Mouse (Mus musculus) kidney, adult 18-20 months (tissue): ENCODE results near the gene Ptpn23.
"Not testable (repeated sequence)": the region's sequence is repeated elsewhere in the genome, so short reads cannot be mapped to it uniquely, and the experiment has no call there.

Experiments
- DNase-seq: peaks from one replicate; pipeline ENCODE4 v3.0.0; 2021

Ptpn23 gene

GRCm38 (mm10) chr9:110408099-110408773 is at the start of gene Ptpn23:
TSS of gene Ptpn23 (minus strand) at chr9:110408213.
- DNase-seq = peak; percentile 95

- no peak for DNase-seq
Observed at GRCm38 (mm10) chr9:110452523-110452922, 44.5 kb upstream of the Ptpn23 start.

GRCm38 (mm10) chr9:110448857-110449617 is 41.0 kb upstream of the Ptpn23 start:
- DNase-seq = peak; percentile 67

DNA sequence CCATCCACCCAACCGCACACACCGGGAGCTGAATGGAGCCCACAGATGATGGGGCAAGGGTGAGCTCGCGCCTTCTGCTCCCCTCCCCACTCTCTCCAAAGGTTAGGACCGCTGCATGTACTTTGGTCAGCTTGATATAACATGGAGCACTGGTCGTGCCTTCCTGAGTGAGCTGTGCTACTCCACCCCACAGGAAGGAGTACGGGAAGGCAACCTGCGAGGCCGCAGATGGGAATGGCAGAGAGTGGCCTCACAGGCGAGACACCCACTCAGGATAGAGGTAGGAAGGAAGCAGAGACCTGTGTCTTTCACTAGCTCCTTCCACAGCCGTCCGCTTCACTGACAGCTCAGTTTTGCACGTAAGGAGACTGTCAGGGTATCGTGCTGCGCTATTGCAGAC is 40.3 kb upstream of the Ptpn23 start:
- DNase-seq = no peak

DNA sequence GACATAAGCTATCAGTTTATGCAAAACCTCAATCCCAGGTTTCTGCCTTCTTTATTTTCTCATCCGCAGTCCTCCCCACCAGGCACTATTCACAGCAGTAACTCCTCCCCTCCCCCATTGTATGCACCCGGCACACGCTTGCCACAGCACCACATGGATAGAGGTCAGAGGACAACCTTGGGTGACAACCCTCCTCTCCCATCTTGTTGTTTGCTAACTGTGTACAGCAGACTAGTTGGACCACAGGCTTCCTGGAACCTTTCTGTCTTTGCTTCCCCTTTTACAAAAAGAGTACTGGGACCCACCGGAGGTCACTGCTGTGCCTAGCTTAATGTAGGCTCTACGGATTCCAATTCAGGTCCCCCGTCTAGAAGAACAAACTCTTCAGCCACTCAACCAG is 32.5 kb upstream of the Ptpn23 start:
- no peak for DNase-seq

- no peak for DNase-seq
Observed at GRCm38 (mm10) chr9:110440049-110440448, 32.0 kb upstream of the Ptpn23 start.

DNA sequence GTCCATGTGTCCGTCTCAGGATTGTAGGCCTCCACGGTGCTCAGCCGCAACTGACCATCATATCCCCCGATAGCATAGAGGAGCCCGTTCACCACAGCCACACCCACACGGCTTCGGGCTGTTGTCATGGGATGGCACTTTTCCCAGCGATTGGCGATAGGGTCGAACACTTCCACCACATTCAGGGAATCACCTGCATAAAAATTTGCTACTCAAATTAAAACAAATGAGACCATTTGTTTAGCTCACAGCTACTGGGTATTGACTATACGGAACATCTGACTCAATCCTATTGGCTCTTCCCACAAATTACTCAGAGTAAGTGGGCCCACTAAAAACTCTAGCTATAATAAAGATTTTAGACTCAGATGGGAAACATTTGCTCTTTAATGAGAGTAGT is 28.0 kb upstream of the Ptpn23 start:
- no peak for DNase-seq

DNA sequence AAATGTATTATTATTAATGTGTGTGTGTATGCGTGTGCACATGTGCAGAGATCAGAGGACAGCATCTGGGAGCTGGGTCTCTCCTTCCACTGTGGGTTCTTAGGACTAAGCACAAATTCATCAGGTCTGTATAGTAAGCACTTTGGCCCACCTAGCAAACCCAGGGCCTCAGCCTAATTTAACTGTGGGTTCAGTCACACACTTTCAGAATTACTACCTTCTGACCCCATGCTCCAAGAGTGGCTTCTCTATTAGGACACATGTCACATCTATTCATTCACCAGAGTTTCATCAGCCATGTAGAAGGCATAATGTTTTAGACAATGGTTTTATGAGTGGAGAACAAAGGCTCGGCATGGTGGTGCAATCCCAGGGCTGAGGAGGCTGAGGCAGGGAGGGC is 25.0 kb upstream of the Ptpn23 start:
- no peak for DNase-seq

DNA sequence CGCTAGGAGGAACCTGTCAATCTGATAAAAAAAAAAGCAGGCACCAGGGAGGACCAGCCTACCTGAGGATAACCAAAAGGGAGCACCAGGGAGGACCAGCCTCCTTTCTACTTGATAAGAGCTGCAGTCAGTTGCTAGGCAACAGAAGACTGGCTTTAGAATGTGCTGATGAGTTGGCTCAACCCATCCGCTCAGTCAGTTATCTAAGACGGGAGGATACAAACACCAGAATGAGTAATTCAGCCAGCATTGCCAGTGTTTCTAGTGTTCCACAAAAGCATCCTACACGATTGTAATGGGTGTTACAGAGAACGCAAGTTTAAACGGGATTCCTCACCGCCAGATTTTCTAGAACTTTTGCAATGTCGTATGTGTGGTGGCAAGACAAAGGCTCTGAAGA is 23.2 kb upstream of the Ptpn23 start:
- no peak for DNase-seq

DNA sequence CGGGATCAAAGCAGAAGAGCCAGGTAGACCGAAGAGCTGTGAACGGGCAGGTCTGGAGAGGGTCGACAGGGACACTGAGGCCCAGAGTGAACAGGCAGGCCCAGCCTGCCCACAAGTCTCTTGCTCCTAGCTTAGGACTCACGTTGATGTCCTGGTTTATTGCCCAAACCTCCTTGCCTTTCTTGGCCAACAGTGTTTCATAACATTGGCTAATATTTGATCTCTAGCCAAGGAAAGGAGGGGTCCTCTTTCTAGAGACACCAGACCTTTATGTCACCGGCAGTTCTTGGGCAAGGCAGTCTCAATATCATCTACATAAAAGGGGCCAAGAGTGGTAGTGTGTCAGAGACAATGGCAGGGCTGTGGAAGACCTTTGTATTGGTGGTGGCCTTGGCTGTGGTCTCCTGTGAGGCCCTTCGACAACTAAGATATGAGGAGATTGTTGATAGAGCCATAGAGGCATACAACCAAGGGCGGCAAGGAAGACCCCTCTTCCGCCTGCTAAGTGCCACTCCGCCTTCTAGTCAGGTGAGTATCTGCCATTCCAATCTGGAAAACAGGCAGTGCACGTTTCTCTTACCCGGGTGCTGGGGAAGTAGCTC is 11.6 kb upstream of the Ptpn23 start, which contains the start of gene Ngp:
Gene Ngp, plus strand, starts transcription at position 237 of the 602 bp plus-strand sequence.
- no peak for DNase-seq

DNA sequence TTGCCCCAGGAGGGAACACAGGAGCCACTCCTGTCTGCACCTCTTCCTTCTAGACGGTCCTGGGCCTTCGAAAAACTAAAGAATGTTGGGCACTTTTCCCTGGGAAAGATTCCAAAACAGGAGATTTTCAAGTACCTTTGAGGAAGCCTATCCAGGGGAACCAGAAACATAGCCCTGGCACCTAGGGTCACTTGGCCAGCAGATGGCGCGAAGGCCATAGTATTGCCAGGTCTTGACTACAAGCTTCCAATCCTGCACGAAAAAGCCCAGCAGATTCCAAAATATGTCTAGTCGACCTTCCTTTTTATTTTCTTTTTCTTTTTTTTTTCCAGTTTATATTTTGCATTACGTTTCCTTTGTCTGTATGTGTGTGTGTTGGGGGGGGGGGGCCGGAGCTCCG is 5.8 kb upstream of the Ptpn23 start:
- DNase-seq = peak; percentile 49

DNA sequence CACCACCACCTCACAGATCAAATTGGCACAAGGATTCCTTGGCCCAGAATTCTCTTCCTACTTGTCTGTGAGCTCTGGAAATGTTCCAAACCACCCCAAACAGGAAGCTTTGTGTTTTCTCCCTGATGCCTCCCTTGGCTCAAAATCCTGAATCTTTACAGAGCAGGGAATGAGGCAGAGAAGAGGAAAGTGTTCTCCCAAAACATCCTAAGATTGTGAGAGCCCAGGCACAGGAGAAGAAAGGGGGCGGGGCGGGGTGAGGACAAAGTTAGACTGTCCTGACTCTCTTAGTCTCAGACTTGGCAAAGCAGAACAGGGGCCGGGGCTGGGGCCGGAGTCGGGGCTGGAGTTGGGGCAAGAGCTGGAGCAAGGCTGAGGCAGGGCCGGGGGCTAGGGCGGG is 4.9 kb upstream of the Ptpn23 start:
- no peak for DNase-seq

DNA sequence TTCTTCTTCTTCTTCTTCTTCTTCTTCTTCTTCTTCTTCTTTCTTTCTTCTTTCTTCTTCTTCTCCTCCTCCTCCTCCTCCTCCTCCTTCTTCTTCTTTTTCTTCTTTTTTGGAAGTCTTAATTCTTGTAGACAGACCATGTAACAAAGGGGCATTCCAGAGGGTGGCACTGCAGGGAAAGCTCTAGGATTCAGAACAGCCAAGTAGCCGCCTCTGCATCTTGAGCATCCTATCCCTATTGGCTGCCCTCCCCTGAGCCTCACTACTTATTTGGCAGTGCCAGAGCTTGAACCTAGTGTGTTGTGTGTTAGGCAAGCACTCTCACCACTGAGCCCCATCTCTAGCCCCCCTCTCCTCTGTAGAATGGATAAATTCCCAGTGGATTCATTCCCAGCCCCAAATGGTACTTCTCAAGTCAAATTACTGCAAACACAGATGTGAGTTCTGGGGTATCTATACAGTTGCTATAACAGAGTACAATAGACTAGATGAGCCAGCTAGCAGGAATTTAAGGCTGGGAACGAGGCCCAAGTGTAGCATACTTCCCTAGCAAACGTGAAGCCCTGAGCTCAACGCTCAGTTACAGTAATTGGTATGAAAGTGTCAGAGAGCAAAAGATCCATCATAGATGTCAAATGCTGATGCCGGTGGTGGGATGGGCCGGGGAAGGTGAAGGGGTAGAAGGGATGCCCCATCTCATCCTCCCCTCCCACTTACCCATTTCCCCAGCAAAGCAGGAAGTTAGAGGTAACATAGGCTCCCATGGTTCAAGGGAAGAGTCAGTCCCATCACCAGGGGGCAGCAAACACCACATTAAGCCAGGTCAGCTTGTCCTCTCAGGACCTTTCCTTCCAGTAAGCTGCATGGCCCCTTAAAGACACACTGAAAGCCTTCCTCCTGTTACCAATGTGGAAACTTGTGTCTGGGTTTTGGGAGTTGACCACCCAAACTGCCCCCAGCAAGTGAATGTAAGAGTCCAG is 3.2 kb upstream of the Ptpn23 start:
- DNase-seq = peak; percentile 87

DNA sequence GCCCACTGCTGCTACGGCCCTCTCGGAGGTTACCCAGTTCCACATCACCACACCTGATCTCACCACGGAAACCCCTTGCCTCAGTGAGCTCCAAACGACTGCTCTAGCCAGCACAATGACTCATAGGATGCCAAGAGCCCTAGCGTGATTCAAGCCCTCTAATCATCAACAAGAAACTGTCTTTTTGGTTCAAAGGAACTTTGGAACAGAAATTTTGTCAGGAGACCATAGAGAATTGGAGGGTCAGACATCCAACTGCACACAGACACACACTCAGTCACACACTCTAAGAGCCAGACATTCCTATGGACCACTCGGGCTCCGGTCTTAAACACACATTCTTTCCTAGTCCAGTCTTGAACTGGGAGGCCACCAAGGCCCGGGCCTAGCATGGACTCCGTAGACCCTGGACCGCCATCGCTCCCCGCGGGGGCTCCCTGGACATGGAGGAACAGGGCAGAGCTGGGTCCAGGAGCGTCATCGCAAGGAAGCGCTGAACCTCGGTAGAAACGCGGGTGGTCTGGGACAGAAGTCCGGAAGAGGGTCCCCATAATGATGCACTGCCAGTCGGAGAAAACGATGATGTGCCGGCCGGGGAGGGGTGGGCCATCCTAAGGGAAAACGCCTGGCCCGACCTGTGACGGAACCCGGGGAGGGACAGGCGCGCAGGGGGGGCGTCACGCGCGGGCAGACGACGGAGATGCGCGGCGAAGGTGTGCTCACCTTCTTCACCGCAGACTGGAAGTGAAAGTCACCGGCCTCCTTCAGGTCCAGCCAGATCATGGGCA is 508 bp downstream of the Ptpn23 start:
- DNase-seq = no peak

DNA sequence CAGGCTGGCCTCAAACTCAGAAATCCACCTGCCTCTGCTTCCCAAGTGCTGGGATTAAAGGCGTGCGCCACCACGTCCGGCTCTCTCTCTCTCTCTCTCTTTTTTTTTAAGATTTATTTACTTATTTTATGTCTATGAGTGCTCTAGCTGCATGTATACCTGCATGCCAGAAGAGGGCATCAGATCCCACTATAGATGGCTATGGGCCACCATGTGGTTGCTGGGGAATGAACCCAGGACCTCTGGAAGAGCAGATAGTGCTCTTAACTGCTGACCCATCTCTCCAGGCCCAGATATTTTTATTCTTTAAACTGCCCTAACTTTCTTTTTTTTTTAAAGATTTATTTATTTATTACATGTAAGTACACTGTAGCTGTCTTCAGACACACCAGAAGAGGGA is 4.8 kb downstream of the Ptpn23 start:
- not testable (repeated sequence) for DNase-seq

- no peak for DNase-seq
Observed at GRCm38 (mm10) chr9:110402731-110403130, 5.3 kb downstream of the Ptpn23 start.

GRCm38 (mm10) chr9:110400650-110401049 is 7.4 kb downstream of the Ptpn23 start:
- DNase-seq = no peak

DNA sequence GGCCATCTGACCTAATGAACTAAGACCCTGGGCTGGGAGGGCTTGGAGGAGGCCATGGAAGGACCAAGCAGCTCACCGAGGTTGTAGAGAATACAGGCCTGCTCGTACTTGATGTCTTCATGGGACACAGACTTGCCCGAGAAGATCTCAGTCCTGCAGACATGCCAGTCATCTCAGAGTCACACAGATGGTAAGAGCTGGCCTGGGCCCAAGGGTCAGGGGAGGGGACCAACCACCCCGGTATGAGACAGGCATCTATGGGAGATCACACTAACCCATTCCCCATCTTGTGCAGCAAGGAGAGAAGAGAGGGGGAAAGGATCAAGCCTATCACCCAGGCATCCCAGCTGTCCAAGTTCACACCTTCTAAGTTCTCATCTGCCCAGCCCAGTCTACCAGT is 14.7 kb downstream of the Ptpn23 start:
- no peak for DNase-seq

GRCm38 (mm10) chr9:110390843-110391242 is 17.2 kb downstream of the Ptpn23 start:
- DNase-seq = no peak

- DNase-seq = no peak
Observed at GRCm38 (mm10) chr9:110388011-110388410, 20.0 kb downstream of the Ptpn23 start.

- DNase-seq = no peak
Observed at GRCm38 (mm10) chr9:110384369-110384929, 23.6 kb downstream of the Ptpn23 start.

GRCm38 (mm10) chr9:110381292-110381691 is 26.7 kb downstream of the Ptpn23 start:
- DNase-seq = no peak
